Mouse (Mus musculus) embryonic fibroblast, embryonic 13.5 days (primary cell): ENCODE data around the gene Gm20388. TPM values are rescaled to one million over a fixed set of nuclear protein-coding genes. Genes with fewer than 3 reads are reported as not detected.

ENCODE experiments used
- H3K27ac ChIP-seq: 2 replicates; pipeline ENCODE4 v1.5.1; 2012; ENCODE audit warnings: low read length, control low read depth, inconsistent platforms; ENCODE audit not compliant: insufficient read depth
- H3K4me1 ChIP-seq: 2 replicates; pipeline ENCODE4 v1.6.1; 2011; ENCODE audit warnings: low read length; ENCODE audit not compliant: control insufficient read depth, insufficient read depth
- H3K4me3 ChIP-seq: 2 replicates; pipeline ENCODE4 v1.5.1; 2011; ENCODE audit warnings: mild to moderate bottlenecking, control low read depth, low read length; ENCODE audit not compliant: insufficient read depth
- CTCF ChIP-seq: IDR thresholded peaks from 2 replicates; pipeline ENCODE4 v1.5.1; 2011; ENCODE audit warnings: mild to moderate bottlenecking, control low read depth, low read length, moderate library complexity, borderline replicate concordance; ENCODE audit not compliant: insufficient read depth
- POLR2A ChIP-seq: IDR thresholded peaks from 2 replicates; pipeline ENCODE4 v1.6.1; 2011; ENCODE audit warnings: low read depth, mild to moderate bottlenecking, control low read depth, low read length, moderate library complexity
- polyA plus RNA-seq: library from polyadenylated mRNA; stranded (reverse); fragments of >200 nt; gene quantifications from 2 replicates; pipeline ENCODE4 v1.2.4, GENCODE M21; 2011; ENCODE audit warnings: low read depth; ENCODE audit not compliant: missing spikeins, insufficient read length

Gm20388 gene
- polyA plus RNA-seq, 1 experiment = 82.8 TPM

DNA sequence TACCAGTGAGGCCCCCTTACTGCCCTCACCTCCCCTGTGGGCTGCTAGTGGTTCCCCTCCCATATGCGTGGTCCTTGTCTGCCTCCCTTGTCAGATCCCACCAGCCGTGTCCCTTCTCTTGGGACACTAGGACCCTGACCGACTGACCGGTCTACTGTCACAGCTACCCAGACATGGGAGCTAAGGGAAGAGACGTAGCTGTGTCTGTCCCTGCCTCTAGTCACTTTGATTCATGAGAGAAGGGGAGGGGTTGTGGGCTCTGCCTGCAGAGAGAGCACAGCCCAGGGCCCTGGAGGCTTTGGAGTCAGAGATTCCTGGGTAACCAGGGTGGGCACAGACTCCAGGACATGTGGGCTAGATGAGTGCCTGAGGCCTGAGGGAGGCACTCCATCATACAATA, 386.4 kb downstream of the Gm20388 start:
- TF ChIP-seq POLR2A (no peak), CTCF (no peak)

DNA sequence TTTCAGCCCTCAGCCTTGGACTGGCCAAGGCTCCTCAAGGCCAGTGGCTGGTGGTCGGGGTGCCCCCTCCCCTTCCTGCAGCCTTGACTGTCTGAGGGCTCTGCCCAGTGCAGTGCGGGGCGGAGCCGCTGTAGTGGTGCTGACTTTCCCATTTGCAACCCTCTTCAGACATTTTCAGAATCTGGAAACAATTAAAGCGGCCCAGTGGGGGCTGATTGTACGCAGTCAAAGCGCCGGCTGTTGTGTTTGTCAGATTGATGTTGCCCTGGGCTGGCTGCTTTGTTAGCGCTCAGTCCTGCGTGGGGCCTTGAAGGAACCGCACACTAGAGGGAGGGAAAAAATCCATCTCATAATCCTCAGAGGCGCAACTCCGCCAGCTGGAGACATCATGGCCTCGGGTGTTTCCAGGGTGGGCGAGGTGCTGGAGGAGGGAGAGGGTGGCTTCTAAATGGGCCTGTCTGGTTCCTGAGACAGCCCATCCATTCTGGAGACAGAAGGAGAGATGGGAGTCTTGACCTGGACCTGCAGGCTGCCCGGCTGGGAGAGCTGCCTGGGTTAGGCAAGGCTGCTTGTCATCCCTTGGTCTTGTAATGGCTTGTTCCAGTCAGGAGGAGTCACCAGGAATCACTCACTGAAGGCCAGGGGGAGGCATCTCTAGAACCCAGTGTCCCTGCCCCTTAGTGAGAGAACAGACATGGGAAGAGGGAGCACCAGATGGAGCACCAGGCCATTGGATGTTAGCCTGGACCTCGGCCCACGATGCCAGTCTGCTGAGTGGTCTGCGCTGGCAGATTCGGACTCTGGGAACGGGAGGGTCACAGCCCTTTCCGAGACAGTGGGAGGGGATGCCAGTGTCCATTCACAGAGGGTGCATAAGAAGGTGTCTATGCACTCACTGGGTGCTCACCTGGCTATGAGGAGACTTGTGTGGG, 388.2 kb downstream of the Gm20388 start:
- peak overlapping the region; percentile 41 for H3K27ac ChIP-seq
- TF ChIP-seq POLR2A = no peak
- no peak for TF ChIP-seq CTCF
- H3K4me1 ChIP-seq = peaks cover 2% of the 10 kb centered on the region; the same call in 1 of the 2 replicates
- no peak overlapping the region for H3K4me3 ChIP-seq

More for the DNA sequence above, 386.4 kb downstream of the Gm20388 start:
- H3K4me1 ChIP-seq = peaks cover 2% of the 10 kb centered on the region; the same call in 1 of the 2 replicates
- H3K27ac ChIP-seq = no peak overlapping the region
- no peak overlapping the region for H3K4me3 ChIP-seq

DNA sequence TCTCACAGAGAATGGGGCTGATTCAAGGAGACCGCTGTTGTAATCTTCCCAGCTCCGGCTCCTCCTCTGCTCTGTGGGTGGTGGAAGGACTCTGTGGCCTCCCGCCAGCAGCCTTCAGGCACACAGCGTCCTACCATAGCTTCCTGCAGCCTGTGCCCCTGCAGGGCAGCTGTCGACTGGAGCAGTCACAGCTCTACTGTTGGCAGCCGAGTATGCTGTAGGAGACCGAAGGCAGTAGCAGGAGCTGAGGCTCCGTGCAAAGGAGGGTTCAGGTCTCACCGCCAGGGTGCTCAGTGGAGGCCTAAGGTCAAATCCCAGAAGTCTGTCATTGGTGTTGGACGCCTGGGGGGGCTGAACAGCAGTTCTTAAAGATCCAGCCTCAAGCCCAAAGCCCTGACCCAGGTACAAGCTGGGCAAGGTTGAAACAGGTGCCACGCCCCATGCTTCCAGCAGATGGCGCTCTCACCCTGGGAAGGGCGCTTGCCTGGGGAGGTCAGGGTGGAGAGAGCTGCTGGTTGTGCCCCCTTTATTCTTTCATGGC, 390.0 kb downstream of the Gm20388 start:
- H3K27ac ChIP-seq = no peak overlapping the region
- H3K4me3 ChIP-seq = no peak overlapping the region
- H3K4me1 ChIP-seq = peaks cover 2% of the 10 kb centered on the region; the same call in 1 of the 2 replicates
- TF ChIP-seq CTCF = peak; percentile 95
- no peak for TF ChIP-seq POLR2A

- TF ChIP-seq POLR2A = no peak
- no peak for TF ChIP-seq CTCF
- Histone ChIP-seq H3K4me3 (no peak overlapping the region), H3K27ac (no peak overlapping the region), H3K4me1 (peaks cover 2% of the 10 kb centered on the region; the same call in 1 of the 2 replicates)
These were observed 392.5 kb downstream of the Gm20388 start for GRCm38 (mm10) chr8:120302941-120303675.

DNA sequence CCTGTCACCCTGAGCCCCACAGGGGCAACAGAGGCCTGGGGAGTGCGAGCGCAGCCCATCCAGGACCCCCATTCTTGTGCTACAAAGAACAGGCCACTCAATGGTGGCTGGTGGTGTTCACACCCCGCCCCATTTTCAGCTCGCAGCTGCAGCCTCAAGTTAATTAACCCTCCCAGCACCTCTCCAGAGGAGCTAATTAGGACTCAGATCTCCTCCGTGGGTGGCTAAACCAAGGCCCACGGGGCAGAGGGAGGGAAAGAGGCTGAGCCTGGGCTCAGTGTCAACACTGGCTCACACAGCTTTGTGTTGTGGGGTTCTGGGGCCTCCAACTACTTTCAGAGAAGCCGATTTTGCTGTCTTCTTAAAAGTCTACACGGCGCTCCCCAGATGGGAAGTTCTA, 393.5 kb downstream of the Gm20388 start:
- Histone ChIP-seq H3K4me1 (no peaks in the 10 kb centered on the region; the same call in 1 of the 2 replicates), H3K4me3 (no peak overlapping the region), H3K27ac (no peak overlapping the region)
- TF ChIP-seq POLR2A = no peak
- TF ChIP-seq CTCF = no peak

- no peaks in the 10 kb centered on the region for H3K4me1 ChIP-seq
- H3K4me3 ChIP-seq = no peak overlapping the region
- H3K27ac ChIP-seq = no peak overlapping the region
- TF ChIP-seq CTCF (no peak), POLR2A (no peak)
These were observed 395.3 kb downstream of the Gm20388 start for GRCm38 (mm10) chr8:120305800-120306385.

DNA sequence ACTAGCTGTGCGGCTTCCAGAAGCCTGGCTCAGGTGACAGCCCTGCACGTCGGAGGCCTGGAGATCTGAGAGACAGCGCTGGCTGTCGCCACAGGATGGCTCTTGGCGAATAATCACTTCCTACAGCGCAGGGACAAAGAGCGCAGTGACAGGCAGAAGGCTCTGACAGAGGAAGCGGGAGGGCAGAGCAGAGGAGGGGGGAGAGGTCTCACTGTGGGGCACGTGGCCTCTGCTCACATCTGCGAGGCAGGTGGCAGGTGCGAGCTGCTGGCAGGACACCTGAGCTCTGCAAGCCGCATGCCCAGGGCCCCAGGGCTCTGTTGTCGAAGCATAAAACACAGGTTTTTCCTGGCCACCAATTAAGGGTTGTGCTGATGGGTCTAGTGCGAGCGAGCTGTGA, 396.5 kb downstream of the Gm20388 start:
- no peak for TF ChIP-seq POLR2A
- no peak for TF ChIP-seq CTCF
- no peaks in the 10 kb centered on the region for H3K4me1 ChIP-seq
- H3K4me3 ChIP-seq = no peak overlapping the region
- H3K27ac ChIP-seq = no peak overlapping the region

- TF ChIP-seq CTCF = no peak
- TF ChIP-seq POLR2A = no peak
- no peak overlapping the region for H3K4me3 ChIP-seq
- H3K4me1 ChIP-seq = no peaks in the 10 kb centered on the region
- H3K27ac ChIP-seq = no peak overlapping the region
These were observed 396.9 kb downstream of the Gm20388 start for GRCm38 (mm10) chr8:120307528-120307927.

- H3K4me1 ChIP-seq = no peaks in the 10 kb centered on the region
- TF ChIP-seq CTCF (no peak), POLR2A (no peak)
- no peak overlapping the region for H3K27ac ChIP-seq
- no peak overlapping the region for H3K4me3 ChIP-seq
These were observed 397.5 kb downstream of the Gm20388 start for GRCm38 (mm10) chr8:120308131-120308530.

- Histone ChIP-seq H3K4me3 (no peak overlapping the region), H3K27ac (no peak overlapping the region), H3K4me1 (no peaks in the 10 kb centered on the region)
- TF ChIP-seq POLR2A (no peak), CTCF (no peak)
These were observed 397.9 kb downstream of the Gm20388 start for GRCm38 (mm10) chr8:120308553-120308952.
